Mouse (Mus musculus): ENCODE measurements around the gene Lmod2. TPM values are rescaled to one million over a fixed set of nuclear protein-coding genes. Genes with fewer than 3 reads are reported as not detected.
A peak's percentile ranks its signal among the peaks of the same experiment; 100 is the strongest.

Lmod2 gene
- total and polyA plus RNA-seq, 3 experiments: 191 to 757 (median 691) TPM

DNA sequence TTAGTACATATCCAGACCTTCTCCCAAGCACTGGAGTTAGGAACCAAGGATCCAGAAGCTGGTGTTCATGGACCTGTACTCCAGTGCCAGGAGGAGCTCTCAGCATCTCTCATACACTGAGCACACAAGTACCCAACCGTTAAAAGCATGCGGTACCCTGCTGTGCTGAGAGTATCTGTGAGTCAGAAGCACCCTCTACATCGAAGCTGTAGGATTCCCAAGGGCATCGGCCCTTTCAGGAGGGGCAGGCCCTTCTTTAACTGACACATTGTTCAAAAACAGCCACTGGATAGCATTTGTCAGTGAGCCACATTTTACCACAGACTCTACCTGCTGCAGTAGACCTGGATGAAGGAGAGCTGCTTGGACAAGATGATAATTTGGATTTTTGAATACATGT, 10.6 kb downstream of the Lmod2 start:
- WGBS: 52% methylated on average over 4 of the region's 4 CpGs
- TF ChIP-seq POLR2A (IDR thresholded peaks at IDR 0.05; ENCODE audit: insufficient read depth, low read depth, low read length) (peak; percentile 55), CTCF (IDR thresholded peaks at IDR 0.05) (no peak), EP300 (IDR thresholded peaks at IDR 0.05; ENCODE audit: insufficient read depth, low read depth, low read length) (peak; percentile 69; the same call in 1 of the 2 replicates)

GRCm38 (mm10) chr6:24608682-24609081, 11.1 kb downstream of the Lmod2 start:
- WGBS: 76% methylated on average over 3 of the region's 3 CpGs

More for the DNA sequence above, 10.6 kb downstream of the Lmod2 start:
- peaks cover 3% of the 10 kb centered on the region for H3K4me1 ChIP-seq (ENCODE audit: control insufficient read depth, insufficient read depth, low read length)
- no peaks in the 10 kb centered on the region for H3K27me3 ChIP-seq (ENCODE audit: control insufficient read depth, insufficient read depth, low read length)
- H3K79me2 ChIP-seq (replicated peaks; ENCODE audit: control insufficient read depth, insufficient read depth, low read length): no peaks in the 10 kb centered on the region
- H3K36me3 ChIP-seq (ENCODE audit: control insufficient read depth, insufficient read depth, low read length): peaks cover 46% of the 10 kb centered on the region
- no peak overlapping the region for H3K4me3 ChIP-seq
- DNase-seq: no peak
- no peak overlapping the region for H3K9ac ChIP-seq (ENCODE audit: low read depth, low read length)
- intact Hi-C loops (cut with DNase I): no loop called here
- peak overlapping the region; percentile 34; the same call in 1 of the 2 replicates for H3K27ac ChIP-seq

GRCm38 (mm10) chr6:24609531-24609930, 12.0 kb downstream of the Lmod2 start:
- DNase-seq: no peak
- Histone ChIP-seq H3K4me1 (ENCODE audit: control insufficient read depth, insufficient read depth, low read length) (peaks cover 6% of the 10 kb centered on the region), H3K9ac (ENCODE audit: low read depth, low read length) (no peak overlapping the region), H3K27me3 (ENCODE audit: control insufficient read depth, insufficient read depth, low read length) (no peaks in the 10 kb centered on the region), H3K36me3 (ENCODE audit: control insufficient read depth, insufficient read depth, low read length) (peaks cover 50% of the 10 kb centered on the region), H3K27ac (peak overlapping the region; percentile 83), H3K4me3 (no peak overlapping the region), H3K79me2 (replicated peaks; ENCODE audit: control insufficient read depth, insufficient read depth, low read length) (no peaks in the 10 kb centered on the region)
- intact Hi-C loops (cut with DNase I): no loop called here
- TF ChIP-seq CTCF (IDR thresholded peaks at IDR 0.05) (no peak), EP300 (IDR thresholded peaks at IDR 0.05; ENCODE audit: insufficient read depth, low read depth, low read length) (no peak), POLR2A (IDR thresholded peaks at IDR 0.05; ENCODE audit: insufficient read depth, low read depth, low read length) (no peak)
- 42% methylated on average over 4 of the region's 4 CpGs for WGBS

More at GRCm38 (mm10) chr6:24608682-24609081, 11.1 kb downstream of the Lmod2 start:
- Histone ChIP-seq H3K9ac (ENCODE audit: low read depth, low read length) (no peak overlapping the region), H3K27me3 (ENCODE audit: control insufficient read depth, insufficient read depth, low read length) (no peaks in the 10 kb centered on the region), H3K36me3 (ENCODE audit: control insufficient read depth, insufficient read depth, low read length) (peaks cover 49% of the 10 kb centered on the region), H3K27ac (peak overlapping the region; percentile 83; the same call in 1 of the 2 replicates), H3K4me1 (ENCODE audit: control insufficient read depth, insufficient read depth, low read length) (peaks cover 6% of the 10 kb centered on the region), H3K79me2 (replicated peaks; ENCODE audit: control insufficient read depth, insufficient read depth, low read length) (no peaks in the 10 kb centered on the region), H3K4me3 (no peak overlapping the region)
- DNase-seq: no peak
- TF ChIP-seq POLR2A (IDR thresholded peaks at IDR 0.05; ENCODE audit: insufficient read depth, low read depth, low read length) (peak; percentile 56), CTCF (IDR thresholded peaks at IDR 0.05) (no peak), EP300 (IDR thresholded peaks at IDR 0.05; ENCODE audit: insufficient read depth, low read depth, low read length) (peak; percentile 88)
- intact Hi-C loops (cut with DNase I): no loop called here

DNA sequence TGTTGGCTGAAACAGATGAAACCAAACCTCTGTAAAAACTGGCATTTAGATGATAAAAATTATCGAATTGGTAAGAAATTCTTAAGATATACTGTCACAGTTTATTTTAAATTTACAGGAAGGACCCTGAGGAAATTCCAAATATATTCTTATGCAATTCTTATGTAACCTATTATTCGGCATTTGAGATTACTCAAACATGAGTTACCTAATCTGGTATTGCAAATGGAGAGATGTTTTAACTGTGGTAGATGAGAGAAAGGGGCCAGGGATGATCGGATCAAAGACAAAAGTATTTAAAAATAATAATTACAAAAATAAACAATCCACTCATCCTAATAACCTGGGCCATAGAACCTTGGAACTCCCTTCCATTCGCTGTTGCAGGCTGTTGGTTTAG, 12.8 kb downstream of the Lmod2 start:
- Histone ChIP-seq H3K79me2 (replicated peaks; ENCODE audit: control insufficient read depth, insufficient read depth, low read length) (no peaks in the 10 kb centered on the region), H3K4me3 (no peak overlapping the region), H3K4me1 (ENCODE audit: control insufficient read depth, insufficient read depth, low read length) (peaks cover 6% of the 10 kb centered on the region), H3K27me3 (ENCODE audit: control insufficient read depth, insufficient read depth, low read length) (no peaks in the 10 kb centered on the region), H3K27ac (peak overlapping the region; percentile 83), H3K36me3 (ENCODE audit: control insufficient read depth, insufficient read depth, low read length) (peaks cover 52% of the 10 kb centered on the region), H3K9ac (ENCODE audit: low read depth, low read length) (no peak overlapping the region)
- intact Hi-C loops (cut with DNase I): no loop called here
- no peak for DNase-seq
- 65% methylated on average over 4 of the region's 4 CpGs for WGBS
- no peak for TF ChIP-seq EP300 (IDR thresholded peaks at IDR 0.05; ENCODE audit: insufficient read depth, low read depth, low read length)
- no peak for TF ChIP-seq CTCF (IDR thresholded peaks at IDR 0.05)
- no peak for TF ChIP-seq POLR2A (IDR thresholded peaks at IDR 0.05; ENCODE audit: insufficient read depth, low read depth, low read length)

- H3K27me3 ChIP-seq (ENCODE audit: control insufficient read depth, insufficient read depth, low read length): no peaks in the 10 kb centered on the region
- no peaks in the 10 kb centered on the region for H3K79me2 ChIP-seq (replicated peaks; ENCODE audit: control insufficient read depth, insufficient read depth, low read length)
- peak overlapping the region; percentile 83 for H3K27ac ChIP-seq
- H3K4me1 ChIP-seq (ENCODE audit: control insufficient read depth, insufficient read depth, low read length): peaks cover 6% of the 10 kb centered on the region
- H3K4me3 ChIP-seq: no peak overlapping the region
- intact Hi-C loops (cut with DNase I): no loop called here
- peaks cover 50% of the 10 kb centered on the region for H3K36me3 ChIP-seq (ENCODE audit: control insufficient read depth, insufficient read depth, low read length)
- DNase-seq: peak in 1 of 2 experiments; percentile 63
- TF ChIP-seq EP300 (IDR thresholded peaks at IDR 0.05; ENCODE audit: insufficient read depth, low read depth, low read length): peak; percentile 93
- TF ChIP-seq POLR2A (IDR thresholded peaks at IDR 0.05; ENCODE audit: insufficient read depth, low read depth, low read length): peak; percentile 57
- TF ChIP-seq CTCF (IDR thresholded peaks at IDR 0.05): no peak
- H3K9ac ChIP-seq (ENCODE audit: low read depth, low read length): no peak overlapping the region
- WGBS: 41% methylated on average over 7 of the region's 7 CpGs
These were observed 14.7 kb downstream of the Lmod2 start for GRCm38 (mm10) chr6:24612074-24612755.

DNA sequence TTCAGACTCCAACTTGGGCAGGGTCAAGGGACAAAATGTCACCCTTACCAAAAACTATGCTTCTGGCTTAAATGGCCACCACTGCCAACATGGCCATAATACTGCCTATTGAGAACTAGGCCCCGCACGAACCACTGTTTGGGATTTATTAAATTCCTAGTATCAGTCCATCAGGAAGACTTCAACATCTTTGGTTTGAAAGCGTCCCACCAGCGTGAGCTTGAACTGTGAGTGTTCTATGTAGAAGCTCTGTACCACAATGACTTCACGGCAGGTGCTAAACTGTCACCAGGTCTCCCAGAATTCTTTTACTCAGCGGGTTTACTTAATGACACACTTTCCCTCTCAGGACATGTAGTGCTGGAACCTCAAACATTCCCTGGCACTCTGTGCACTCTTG, 15.8 kb downstream of the Lmod2 start:
- H3K27ac ChIP-seq: peak overlapping the region; percentile 83
- peaks cover 48% of the 10 kb centered on the region for H3K36me3 ChIP-seq (ENCODE audit: control insufficient read depth, insufficient read depth, low read length)
- WGBS: 85% methylated on average over 6 of the region's 6 CpGs
- TF ChIP-seq EP300 (IDR thresholded peaks at IDR 0.05; ENCODE audit: insufficient read depth, low read depth, low read length) (no peak), POLR2A (IDR thresholded peaks at IDR 0.05; ENCODE audit: insufficient read depth, low read depth, low read length) (no peak), CTCF (IDR thresholded peaks at IDR 0.05) (no peak)
- no peak overlapping the region for H3K4me3 ChIP-seq
- H3K79me2 ChIP-seq (replicated peaks; ENCODE audit: control insufficient read depth, insufficient read depth, low read length): no peaks in the 10 kb centered on the region
- intact Hi-C loops (cut with DNase I): no loop called here
- DNase-seq: no peak
- no peak overlapping the region for H3K9ac ChIP-seq (ENCODE audit: low read depth, low read length)
- no peaks in the 10 kb centered on the region for H3K27me3 ChIP-seq (ENCODE audit: control insufficient read depth, insufficient read depth, low read length)
- peaks cover 6% of the 10 kb centered on the region for H3K4me1 ChIP-seq (ENCODE audit: control insufficient read depth, insufficient read depth, low read length)
